Mouse (Mus musculus) hindbrain, embryonic 14.5 days (tissue): Measurements from ENCODE around the gene Ndufc1. TPM values are rescaled to one million over a fixed set of nuclear protein-coding genes. Genes with fewer than 3 reads are reported as not detected.
A peak's percentile ranks its signal among the peaks of the same experiment; 100 is the strongest.

ENCODE experiments used
- ATAC-seq: fragments of 200-750 bp; cut with Nextera tagmentation; 2 replicates; pipeline ENCODE4 v1.8.0; 2017; ENCODE audit warnings: moderate number of reproducible peaks, mild to moderate bottlenecking, moderate TSS enrichment, moderate library complexity; ENCODE audit not compliant: low FRiP score
- DNase-seq: peaks from one replicate; pipeline ENCODE4 v3.0.0-alpha.2; 2015; ENCODE audit warnings: low spot score
- H3K27ac ChIP-seq: fragments of 300-500 bp; sonication (generic); 2 replicates; pipeline ENCODE4 v1.5.1; 2014; ENCODE audit warnings: mild to moderate bottlenecking, moderate library complexity
- H3K27me3 ChIP-seq: fragments of 300-500 bp; sonication (generic); 2 replicates; pipeline ENCODE4 v1.6.1; 2014; ENCODE audit warnings: mild to moderate bottlenecking, low read length, mixed read lengths; ENCODE audit not compliant: control insufficient read depth, insufficient read depth
- H3K36me3 ChIP-seq: fragments of 300-500 bp; sonication (generic); replicated peaks from 2 replicates; pipeline ENCODE4 v1.6.1; 2014; ENCODE audit not compliant: control insufficient read depth, insufficient read depth
- H3K4me1 ChIP-seq: fragments of 300-500 bp; sonication (generic); replicated peaks from 2 replicates; pipeline ENCODE4 v1.6.1; 2014; ENCODE audit warnings: antibody characterized with exemption, low read length, mixed read lengths; ENCODE audit not compliant: control insufficient read depth, insufficient read depth
- H3K4me2 ChIP-seq: fragments of 300-500 bp; sonication (generic); replicated peaks from 2 replicates; pipeline ENCODE4 v1.6.1; 2014; ENCODE audit warnings: mild to moderate bottlenecking, moderate library complexity
- H3K4me3 ChIP-seq: fragments of 300-500 bp; sonication (generic); replicated peaks from 2 replicates; pipeline ENCODE4 v1.5.1; 2014; ENCODE audit warnings: mild to moderate bottlenecking, low read length
- H3K9ac ChIP-seq: fragments of 300-500 bp; sonication (generic); 2 replicates; pipeline ENCODE4 v1.6.1; 2014
- H3K9me3 ChIP-seq: fragments of 300-500 bp; sonication (generic); 2 replicates; pipeline ENCODE4 v1.6.1; 2016; ENCODE audit warnings: low read length; ENCODE audit not compliant: control insufficient read depth
- WGBS: fragments of 180-500 bp; shearing (Covaris S2); extraction: QIAGEN DNeasy Blood & Tissue Kit; methylation state at CpG from one replicate; pipeline ENCODE4 v1.1.7; 2014; 5-methylcytosine and 5-hydroxymethylcytosine counted together
- polyA plus RNA-seq: library from polyadenylated mRNA; unstranded; fragments of >200 nt; fragmentation: Nextera tagmentation; extraction: Ambion mirVana; gene quantifications from 2 replicates; pipeline ENCODE4 v1.2.1, GENCODE M21; 2014

Gene Ndufc1
- polyA plus RNA-seq, 1 experiment from 2014 or later = 914 TPM

- H3K4me2 ChIP-seq = peak overlapping the region; percentile 36
- WGBS = 7% methylated on average over 13 of the region's 13 CpGs
- ATAC-seq (no peak), DNase-seq (no peak)
- H3K4me3 ChIP-seq = no peak overlapping the region
- H3K36me3 ChIP-seq = no peaks in the 10 kb centered on the region
- 0 out of 2 replicates have a peak, but pooled peaks cover 4% of the 10 kb centered on the region for H3K27me3 ChIP-seq
- no peak overlapping the region for H3K27ac ChIP-seq
- H3K4me1 ChIP-seq = no peaks in the 10 kb centered on the region
- no peaks in the 10 kb centered on the region for H3K9me3 ChIP-seq
- H3K9ac ChIP-seq = peak overlapping the region; percentile 26; the same call in 1 of the 2 replicates
These were observed 19.9 kb downstream of the Ndufc1 start for GRCm38 (mm10) chr3:51388904-51389303.

- DNase-seq (no peak), ATAC-seq (no peak)
- no peak overlapping the region for H3K27ac ChIP-seq
- no peak overlapping the region for H3K9ac ChIP-seq
- 0 out of 2 replicates have a peak, but pooled peaks cover 4% of the 10 kb centered on the region for H3K27me3 ChIP-seq
- H3K4me1 ChIP-seq = no peaks in the 10 kb centered on the region
- H3K9me3 ChIP-seq = no peaks in the 10 kb centered on the region
- 59% methylated on average over 8 of the region's 8 CpGs for WGBS
- no peak overlapping the region for H3K4me3 ChIP-seq
- H3K36me3 ChIP-seq = no peaks in the 10 kb centered on the region
- H3K4me2 ChIP-seq = no peak overlapping the region
These were observed 20.9 kb downstream of the Ndufc1 start for GRCm38 (mm10) chr3:51387868-51388381.

GRCm38 (mm10) chr3:51387134-51387451 is 21.7 kb downstream of the Ndufc1 start:
- no peak for DNase-seq
- Histone ChIP-seq H3K4me1 (no peaks in the 10 kb centered on the region), H3K9ac (no peak overlapping the region), H3K27ac (no peak overlapping the region), H3K36me3 (no peaks in the 10 kb centered on the region), H3K4me3 (no peak overlapping the region), H3K9me3 (no peaks in the 10 kb centered on the region), H3K4me2 (no peak overlapping the region), H3K27me3 (0 out of 2 replicates have a peak, but pooled peaks cover 4% of the 10 kb centered on the region)
- no peak for ATAC-seq
- 79% methylated on average over 3 of the region's 3 CpGs for WGBS

GRCm38 (mm10) chr3:51386441-51387133 is 22.2 kb downstream of the Ndufc1 start:
- no peaks in the 10 kb centered on the region for H3K4me1 ChIP-seq
- no peaks in the 10 kb centered on the region for H3K36me3 ChIP-seq
- DNase-seq (no peak), ATAC-seq (no peak)
- no peak overlapping the region for H3K4me3 ChIP-seq
- H3K9me3 ChIP-seq = no peaks in the 10 kb centered on the region
- H3K27ac ChIP-seq = no peak overlapping the region
- H3K4me2 ChIP-seq = no peak overlapping the region
- H3K27me3 ChIP-seq = 0 out of 2 replicates have a peak, but pooled peaks cover 4% of the 10 kb centered on the region
- 56% methylated on average over 12 of the region's 12 CpGs for WGBS
- H3K9ac ChIP-seq = no peak overlapping the region

GRCm38 (mm10) chr3:51383409-51383808 is 25.4 kb downstream of the Ndufc1 start:
- DNase-seq (no peak), ATAC-seq (no peak)
- 43% methylated on average over 12 of the region's 12 CpGs for WGBS

GRCm38 (mm10) chr3:51380660-51381014 is 28.2 kb downstream of the Ndufc1 start:
- WGBS = 87% methylated on average over 2 of the region's 5 CpGs
- Histone ChIP-seq H3K9ac (no peak overlapping the region), H3K27me3 (no peaks in the 10 kb centered on the region), H3K4me1 (no peaks in the 10 kb centered on the region), H3K27ac (no peak overlapping the region), H3K4me3 (no peak overlapping the region), H3K36me3 (no peaks in the 10 kb centered on the region), H3K4me2 (no peak overlapping the region), H3K9me3 (no peaks in the 10 kb centered on the region)
- no peak for DNase-seq
- ATAC-seq = no peak

More at GRCm38 (mm10) chr3:51383409-51383808, 25.4 kb downstream of the Ndufc1 start:
- no peaks in the 10 kb centered on the region for H3K36me3 ChIP-seq
- H3K4me3 ChIP-seq = no peak overlapping the region
- H3K27ac ChIP-seq = no peak overlapping the region
- no peaks in the 10 kb centered on the region for H3K9me3 ChIP-seq
- 0 out of 2 replicates have a peak, but pooled peaks cover 4% of the 10 kb centered on the region for H3K27me3 ChIP-seq
- no peak overlapping the region for H3K4me2 ChIP-seq
- no peak overlapping the region for H3K9ac ChIP-seq
- no peaks in the 10 kb centered on the region for H3K4me1 ChIP-seq

GRCm38 (mm10) chr3:51379786-51380659 is 28.8 kb downstream of the Ndufc1 start:
- WGBS = 79% methylated on average over 5 of the region's 5 CpGs
- Histone ChIP-seq H3K27me3 (no peaks in the 10 kb centered on the region), H3K4me3 (no peak overlapping the region)

GRCm38 (mm10) chr3:51378665-51378946 is 30.2 kb downstream of the Ndufc1 start:
- no peak overlapping the region for H3K4me3 ChIP-seq
- ATAC-seq = no peak
- no peaks in the 10 kb centered on the region for H3K9me3 ChIP-seq
- DNase-seq = no peak
- H3K4me2 ChIP-seq = 0 out of 2 replicates have a peak overlapping the region, but pooled peaks have one; percentile 37
- H3K4me1 ChIP-seq = no peaks in the 10 kb centered on the region
- no peaks in the 10 kb centered on the region for H3K27me3 ChIP-seq
- H3K27ac ChIP-seq = no peak overlapping the region
- 91% methylated on average over 3 of the region's 3 CpGs for WGBS
- H3K36me3 ChIP-seq = no peaks in the 10 kb centered on the region
- no peak overlapping the region for H3K9ac ChIP-seq

More at GRCm38 (mm10) chr3:51379786-51380659, 28.8 kb downstream of the Ndufc1 start:
- ATAC-seq (no peak), DNase-seq (no peak)
- Histone ChIP-seq H3K9ac (no peak overlapping the region), H3K4me1 (no peaks in the 10 kb centered on the region), H3K4me2 (no peak overlapping the region), H3K36me3 (no peaks in the 10 kb centered on the region), H3K27ac (no peak overlapping the region), H3K9me3 (no peaks in the 10 kb centered on the region)

- H3K4me2 ChIP-seq = peak overlapping the region; percentile 37
- H3K36me3 ChIP-seq = no peaks in the 10 kb centered on the region
- 52% methylated on average over 31 of the region's 31 CpGs for WGBS
- H3K27me3 ChIP-seq = no peaks in the 10 kb centered on the region
- 0 out of 2 replicates have a peak overlapping the region, but pooled peaks have one; percentile 5 for H3K4me3 ChIP-seq
- no peak overlapping the region for H3K27ac ChIP-seq
- no peaks in the 10 kb centered on the region for H3K4me1 ChIP-seq
- no peaks in the 10 kb centered on the region for H3K9me3 ChIP-seq
- H3K9ac ChIP-seq = 0 out of 2 replicates have a peak overlapping the region, but pooled peaks have one; percentile 5
- no peak for ATAC-seq
- peak; percentile 69 for DNase-seq
These were observed 30.7 kb downstream of the Ndufc1 start for GRCm38 (mm10) chr3:51377878-51378664.
